Mouse (Mus musculus) midbrain, embryonic 12.5 days (tissue): ENCODE results near the gene Gm39566. TPM values are rescaled to one million over a fixed set of nuclear protein-coding genes. Genes with fewer than 3 reads are reported as not detected.

Experiments used
- ATAC-seq: fragments of 200-750 bp; cut with Nextera tagmentation; 2 replicates; pipeline ENCODE4 v1.8.0; 2017; ENCODE audit warnings: low read depth, moderate TSS enrichment, moderate library complexity; ENCODE audit not compliant: low FRiP score
- H3K27ac ChIP-seq: fragments of 300-500 bp; sonication (generic); replicated peaks from 2 replicates; pipeline ENCODE4 v1.5.1; 2016; ENCODE audit warnings: mild to moderate bottlenecking
- H3K27me3 ChIP-seq: fragments of 300-500 bp; sonication (generic); 2 replicates; pipeline ENCODE4 v1.6.1; 2016; ENCODE audit warnings: mild to moderate bottlenecking
- H3K36me3 ChIP-seq: fragments of 300-500 bp; sonication (generic); 2 replicates; pipeline ENCODE4 v1.6.1; 2016
- H3K4me1 ChIP-seq: fragments of 300-500 bp; sonication (generic); 2 replicates; pipeline ENCODE4 v1.6.1; 2016
- H3K4me2 ChIP-seq: fragments of 300-500 bp; sonication (generic); replicated peaks from 2 replicates; pipeline ENCODE4 v1.6.1; 2016; ENCODE audit warnings: mild to moderate bottlenecking, moderate library complexity
- H3K4me3 ChIP-seq: fragments of 300-500 bp; sonication (generic); 2 replicates; pipeline ENCODE4 v1.5.1; 2016; ENCODE audit warnings: mild to moderate bottlenecking
- H3K9ac ChIP-seq: fragments of 300-500 bp; sonication (generic); replicated peaks from 2 replicates; pipeline ENCODE4 v1.6.1; 2016; ENCODE audit warnings: mild to moderate bottlenecking, moderate library complexity
- H3K9me3 ChIP-seq: fragments of 300-500 bp; sonication (generic); 2 replicates; pipeline ENCODE4 v1.6.1; 2016; ENCODE audit warnings: mild to moderate bottlenecking
- WGBS: fragments of 180-500 bp; shearing (Covaris S2); methylation state at CpG from one replicate; pipeline ENCODE4 v1.1.7; 2016; 5-methylcytosine and 5-hydroxymethylcytosine counted together
- polyA plus RNA-seq: library from polyadenylated mRNA; unstranded; fragments of >200 nt; fragmentation: Nextera tagmentation; extraction: Ambion mirVana; gene quantifications from 2 replicates; pipeline ENCODE4 v1.2.1, GENCODE M21; 2016

Gm39566 gene
- polyA plus RNA-seq, 1 experiment from 2014 or later = not detected

DNA sequence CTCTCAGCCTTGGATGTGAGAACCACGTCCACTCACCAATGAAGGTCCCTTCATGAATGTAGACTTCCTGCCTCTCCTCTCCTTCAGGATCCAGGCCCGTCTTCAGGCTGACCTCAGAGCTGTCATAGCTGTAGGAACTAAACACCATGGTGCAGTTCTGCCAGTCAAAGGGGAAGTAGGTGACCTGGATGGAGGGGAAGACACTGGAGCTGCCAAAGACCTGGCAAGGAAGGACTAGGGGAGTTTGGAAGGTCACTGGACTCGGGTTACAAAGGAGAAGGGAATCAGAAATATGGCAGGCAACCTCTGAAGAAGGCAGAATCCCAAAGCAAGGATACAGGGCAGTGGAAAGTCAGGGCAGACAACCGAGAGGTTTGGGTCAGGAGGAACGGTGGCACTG is 21.7 kb downstream of the Gm39566 start:
- Histone ChIP-seq H3K9ac (no peak overlapping the region), H3K9me3 (no peaks in the 10 kb centered on the region), H3K36me3 (no peaks in the 10 kb centered on the region), H3K4me1 (peaks cover 9% of the 10 kb centered on the region), H3K4me2 (no peak overlapping the region), H3K27me3 (peaks cover 43% of the 10 kb centered on the region), H3K27ac (no peak overlapping the region), H3K4me3 (no peak overlapping the region)
- ATAC-seq = no peak
- WGBS = 60% methylated on average over 5 of the region's 5 CpGs

DNA sequence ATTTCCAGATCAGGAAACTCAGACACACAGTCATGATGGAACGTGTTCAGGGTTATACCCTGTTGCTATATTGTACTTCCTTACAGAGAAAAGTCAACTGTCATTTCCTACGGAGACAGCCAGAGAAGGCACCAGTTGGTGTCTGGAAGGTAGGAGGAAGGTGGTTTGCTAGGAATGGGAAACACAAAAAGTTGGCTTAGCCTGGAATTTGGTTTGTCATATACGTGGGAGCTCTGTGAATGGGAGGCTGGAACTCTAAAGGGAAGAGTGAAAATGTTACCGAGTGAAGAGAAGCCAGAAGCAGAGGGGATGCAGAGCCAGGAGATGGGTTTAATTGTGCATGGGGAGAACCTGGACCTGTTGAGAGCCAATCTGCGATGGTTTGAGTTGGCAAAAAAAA is 23.7 kb downstream of the Gm39566 start:
- H3K4me3 ChIP-seq = no peak overlapping the region
- H3K9ac ChIP-seq = no peak overlapping the region
- no peak overlapping the region for H3K4me2 ChIP-seq
- ATAC-seq = no peak
- no peak overlapping the region for H3K27ac ChIP-seq
- H3K27me3 ChIP-seq = peaks cover 25% of the 10 kb centered on the region
- WGBS = 77% methylated on average over 5 of the region's 5 CpGs
- no peaks in the 10 kb centered on the region for H3K9me3 ChIP-seq
- H3K4me1 ChIP-seq = peaks cover 9% of the 10 kb centered on the region
- no peaks in the 10 kb centered on the region for H3K36me3 ChIP-seq

DNA sequence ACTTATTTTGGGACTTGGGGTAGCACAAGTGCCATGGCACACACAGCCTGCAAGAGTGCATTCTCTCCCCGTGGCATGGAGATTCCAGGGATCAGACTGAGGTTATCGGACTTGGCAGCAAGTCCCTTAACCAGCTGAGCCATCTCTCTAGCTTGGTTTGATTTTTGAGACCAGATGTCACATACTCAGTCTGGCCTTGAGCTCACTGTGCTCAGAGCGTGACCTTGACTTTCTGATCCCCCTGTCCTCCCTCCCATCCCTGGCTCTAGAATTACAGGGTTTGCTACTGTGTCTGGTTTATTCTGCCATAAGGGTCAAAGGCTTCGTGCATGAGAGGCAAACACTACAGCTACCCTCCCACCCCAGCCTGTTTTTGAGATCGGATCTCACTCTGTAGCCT is 25.7 kb downstream of the Gm39566 start:
- Histone ChIP-seq H3K9ac (no peak overlapping the region), H3K4me1 (no peaks in the 10 kb centered on the region), H3K27ac (no peak overlapping the region), H3K27me3 (peaks cover 16% of the 10 kb centered on the region), H3K4me3 (no peak overlapping the region), H3K36me3 (no peaks in the 10 kb centered on the region), H3K9me3 (no peaks in the 10 kb centered on the region), H3K4me2 (no peak overlapping the region)
- ATAC-seq = no peak
- WGBS = 69% methylated on average over 5 of the region's 5 CpGs

DNA sequence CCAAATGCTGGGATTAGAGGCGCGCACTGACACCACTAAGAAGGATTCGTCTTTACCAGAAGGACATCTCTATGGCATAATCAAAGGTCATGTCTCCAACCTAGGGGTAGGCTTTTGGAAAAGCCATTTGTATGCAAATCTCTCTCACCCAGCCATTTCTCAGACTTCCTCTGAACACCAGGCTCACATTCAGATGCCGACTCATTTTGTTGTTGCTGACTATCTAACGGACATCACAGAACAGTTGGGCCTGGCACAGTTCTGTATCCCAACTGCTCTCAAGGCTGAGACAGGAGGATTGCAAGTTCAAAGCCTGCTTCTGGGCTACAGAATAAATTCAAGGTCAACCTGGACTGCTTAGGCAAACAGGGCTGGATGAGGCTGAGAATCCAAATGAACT is 27.8 kb downstream of the Gm39566 start:
- Histone ChIP-seq H3K9ac (no peak overlapping the region), H3K4me2 (no peak overlapping the region), H3K9me3 (no peaks in the 10 kb centered on the region), H3K36me3 (no peaks in the 10 kb centered on the region), H3K27ac (no peak overlapping the region), H3K4me3 (no peak overlapping the region), H3K27me3 (peaks cover 3% of the 10 kb centered on the region), H3K4me1 (no peaks in the 10 kb centered on the region)
- WGBS = 84% methylated on average over 5 of the region's 5 CpGs
- ATAC-seq = no peak

DNA sequence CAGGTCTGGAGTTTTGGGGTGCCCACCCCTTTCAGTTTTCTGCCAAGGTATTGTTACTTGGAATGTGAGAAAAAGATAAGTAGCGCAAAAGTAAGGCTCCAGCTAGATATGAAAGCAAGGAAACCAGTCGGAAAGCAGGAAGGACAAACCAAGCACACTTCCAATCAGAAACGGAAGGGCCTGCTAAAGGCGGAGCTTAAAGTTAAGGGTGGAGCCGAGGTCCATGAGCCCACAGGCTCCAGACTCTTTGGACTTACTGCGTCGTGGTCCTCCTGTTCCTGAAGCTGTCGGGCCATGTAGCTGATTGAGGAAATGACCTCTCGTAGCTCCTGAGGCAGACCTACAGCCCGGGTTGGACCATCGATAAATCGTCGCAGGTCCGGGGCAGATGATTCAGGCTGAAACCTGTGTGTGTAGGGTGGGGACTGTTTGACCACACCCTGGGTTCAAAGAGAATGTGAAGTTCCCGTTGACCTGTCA is 30.3 kb downstream of the Gm39566 start:
- no peak for ATAC-seq
- no peak overlapping the region for H3K4me2 ChIP-seq
- no peak overlapping the region for H3K9ac ChIP-seq
- H3K4me3 ChIP-seq = no peak overlapping the region
- H3K4me1 ChIP-seq = no peaks in the 10 kb centered on the region
- no peaks in the 10 kb centered on the region for H3K9me3 ChIP-seq
- peaks cover 3% of the 10 kb centered on the region for H3K27me3 ChIP-seq
- H3K27ac ChIP-seq = no peak overlapping the region
- H3K36me3 ChIP-seq = no peaks in the 10 kb centered on the region
- 51% methylated on average over 15 of the region's 15 CpGs for WGBS

DNA sequence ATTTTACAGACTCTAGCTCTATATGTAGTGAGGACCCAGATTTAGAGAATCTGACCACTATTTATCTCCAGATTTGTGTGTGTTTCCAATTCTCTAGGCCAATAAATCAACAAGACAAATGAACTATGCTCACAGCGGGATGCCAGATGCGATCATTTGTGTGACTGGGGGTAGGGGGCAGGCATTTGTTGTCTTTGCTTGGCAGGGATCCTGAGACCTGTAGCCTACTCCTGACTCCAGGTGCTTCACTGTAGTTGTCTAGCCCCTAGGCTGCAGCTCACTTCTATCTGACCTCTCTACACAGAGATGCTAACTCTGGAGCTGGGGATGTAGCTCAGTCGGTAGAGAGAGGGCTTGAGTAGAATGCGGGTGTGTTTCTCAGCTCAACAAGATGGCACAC is 33.3 kb downstream of the Gm39566 start:
- Histone ChIP-seq H3K4me2 (no peak overlapping the region), H3K9ac (no peak overlapping the region), H3K27me3 (peaks cover 15% of the 10 kb centered on the region), H3K9me3 (no peaks in the 10 kb centered on the region), H3K27ac (no peak overlapping the region), H3K4me1 (no peaks in the 10 kb centered on the region), H3K4me3 (no peak overlapping the region), H3K36me3 (no peaks in the 10 kb centered on the region)
- 58% methylated on average over 4 of the region's 4 CpGs for WGBS
- ATAC-seq = no peak

DNA sequence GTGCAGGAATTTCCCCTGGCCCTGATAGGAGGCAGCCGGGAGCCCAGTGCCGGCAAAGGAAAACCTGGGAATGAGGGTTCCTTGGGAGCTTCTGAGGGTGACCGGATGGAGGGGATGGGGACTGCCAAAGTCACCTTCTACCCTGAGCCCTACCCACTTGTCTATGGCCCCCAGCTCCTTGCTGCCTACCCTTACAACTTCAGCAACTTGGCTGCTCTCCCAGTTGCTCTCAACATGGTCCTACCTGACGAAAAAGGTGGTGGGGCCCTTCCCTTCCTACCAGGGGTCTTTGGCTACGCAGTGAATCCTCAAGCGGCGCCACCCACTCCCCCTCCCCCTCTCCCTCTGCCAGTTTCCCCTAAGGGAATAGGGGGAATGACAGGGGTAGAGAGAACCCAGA is 36.1 kb downstream of the Gm39566 start:
- Histone ChIP-seq H3K27ac (no peak overlapping the region), H3K4me2 (no peak overlapping the region), H3K4me1 (no peaks in the 10 kb centered on the region), H3K36me3 (0 out of 2 replicates have a peak, but pooled peaks cover 4% of the 10 kb centered on the region), H3K27me3 (peaks cover 21% of the 10 kb centered on the region), H3K9ac (no peak overlapping the region), H3K4me3 (no peak overlapping the region), H3K9me3 (no peaks in the 10 kb centered on the region)
- ATAC-seq = no peak
- WGBS = 49% methylated on average over 7 of the region's 7 CpGs

DNA sequence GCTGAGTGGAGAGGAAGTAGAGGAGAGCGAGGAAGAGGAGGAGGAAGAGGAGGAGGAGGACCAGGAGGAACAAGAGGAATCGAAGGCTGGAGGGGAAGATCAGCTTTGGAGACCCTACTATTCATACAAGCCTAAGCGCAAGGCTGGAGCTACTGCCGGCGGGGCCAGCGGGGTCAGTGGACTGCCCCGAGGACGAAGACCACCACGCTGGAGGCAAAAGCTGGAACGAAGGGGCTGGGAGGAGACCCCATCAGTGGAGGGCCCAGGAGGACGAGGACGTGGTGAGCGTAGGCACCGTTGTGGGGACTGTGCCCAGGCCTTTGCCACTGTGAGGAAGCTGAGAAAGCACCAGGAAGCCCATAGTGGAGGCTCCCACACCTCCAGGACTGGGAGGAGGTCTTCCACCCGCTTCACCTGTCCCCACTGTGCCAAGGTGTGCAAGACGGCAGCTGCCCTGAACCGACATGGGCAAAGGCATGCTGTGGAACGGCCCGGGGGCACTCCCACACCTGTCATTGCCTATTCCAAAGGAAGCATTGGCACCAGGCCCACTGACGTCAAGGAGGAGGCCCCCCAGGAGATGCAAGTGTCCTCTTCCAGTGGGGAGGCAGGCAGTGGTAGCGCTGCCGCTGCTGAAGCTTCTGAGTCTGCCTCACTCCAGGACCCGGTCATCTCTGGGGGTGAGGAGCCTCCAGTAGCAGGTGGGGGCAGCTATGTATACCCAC is 36.7 kb downstream of the Gm39566 start:
- 0 out of 2 replicates have a peak, but pooled peaks cover 4% of the 10 kb centered on the region for H3K36me3 ChIP-seq
- no peak for ATAC-seq
- H3K4me2 ChIP-seq = no peak overlapping the region
- no peak overlapping the region for H3K4me3 ChIP-seq
- no peaks in the 10 kb centered on the region for H3K9me3 ChIP-seq
- no peak overlapping the region for H3K27ac ChIP-seq
- no peaks in the 10 kb centered on the region for H3K4me1 ChIP-seq
- H3K27me3 ChIP-seq = peaks cover 21% of the 10 kb centered on the region
- no peak overlapping the region for H3K9ac ChIP-seq
- 73% methylated on average over 23 of the region's 23 CpGs for WGBS

DNA sequence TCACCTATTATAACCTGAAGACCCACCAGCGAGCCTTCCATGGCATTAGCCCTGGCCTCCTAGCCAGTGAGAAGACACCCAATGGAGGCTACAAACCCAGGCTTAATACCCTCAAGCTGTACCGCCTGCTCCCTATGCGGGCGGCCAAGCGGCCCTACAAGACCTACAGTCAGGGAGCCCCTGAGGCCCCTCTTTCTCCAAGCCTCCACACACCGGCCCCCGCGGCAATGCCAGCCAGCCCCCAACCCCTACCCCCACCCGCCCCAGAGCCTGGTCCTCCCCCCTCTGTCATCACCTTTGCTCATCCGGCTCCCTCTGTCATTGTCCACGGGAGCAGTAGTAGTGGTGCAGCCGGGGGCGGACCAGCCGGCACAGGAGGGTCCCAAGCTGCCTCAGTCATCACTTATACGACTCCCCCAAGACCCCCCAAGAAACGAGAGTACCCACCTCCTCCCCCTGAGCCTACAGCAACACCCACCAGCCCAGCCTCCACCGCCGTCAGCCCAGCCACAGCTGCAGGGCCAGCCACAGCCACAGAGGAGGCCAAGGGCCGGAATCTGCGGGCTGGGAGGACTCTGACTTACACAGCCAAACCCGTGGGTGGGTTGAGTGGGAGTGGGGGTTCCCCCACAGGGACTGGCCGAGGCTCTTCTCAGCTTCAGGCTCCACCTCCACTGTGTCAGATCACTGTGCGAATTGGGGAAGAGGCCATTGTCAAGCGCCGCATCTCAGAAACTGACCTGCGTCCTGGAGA is 37.4 kb downstream of the Gm39566 start:
- Histone ChIP-seq H3K27ac (no peak overlapping the region), H3K4me1 (no peaks in the 10 kb centered on the region), H3K36me3 (0 out of 2 replicates have a peak, but pooled peaks cover 4% of the 10 kb centered on the region), H3K27me3 (peaks cover 21% of the 10 kb centered on the region), H3K4me2 (no peak overlapping the region), H3K9ac (no peak overlapping the region), H3K9me3 (no peaks in the 10 kb centered on the region), H3K4me3 (no peak overlapping the region)
- WGBS = 70% methylated on average over 24 of the region's 26 CpGs
- ATAC-seq = no peak

DNA sequence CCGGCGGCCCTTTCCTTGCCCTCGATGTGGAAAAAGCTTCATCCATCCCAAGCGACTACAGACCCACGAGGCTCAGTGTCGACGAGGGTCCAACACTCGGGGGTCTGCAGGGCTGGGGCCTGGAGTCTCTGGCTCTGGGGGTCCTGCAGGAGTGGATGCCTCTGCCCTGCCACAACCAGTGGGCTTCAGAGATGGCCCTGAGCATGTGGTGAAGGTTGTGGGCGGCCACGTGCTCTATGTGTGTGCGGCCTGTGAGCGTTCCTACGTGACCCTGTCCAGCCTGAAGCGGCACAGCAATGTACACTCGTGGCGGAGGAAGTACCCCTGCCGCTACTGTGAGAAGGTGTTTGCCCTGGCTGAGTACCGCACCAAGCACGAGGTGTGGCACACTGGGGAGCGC is 38.6 kb downstream of the Gm39566 start:
- ATAC-seq = no peak
- Histone ChIP-seq H3K4me2 (no peak overlapping the region), H3K9ac (no peak overlapping the region), H3K4me3 (no peak overlapping the region), H3K9me3 (no peaks in the 10 kb centered on the region), H3K4me1 (no peaks in the 10 kb centered on the region), H3K36me3 (0 out of 2 replicates have a peak, but pooled peaks cover 4% of the 10 kb centered on the region), H3K27ac (no peak overlapping the region), H3K27me3 (peaks cover 21% of the 10 kb centered on the region)
- WGBS = 86% methylated on average over 20 of the region's 20 CpGs

DNA sequence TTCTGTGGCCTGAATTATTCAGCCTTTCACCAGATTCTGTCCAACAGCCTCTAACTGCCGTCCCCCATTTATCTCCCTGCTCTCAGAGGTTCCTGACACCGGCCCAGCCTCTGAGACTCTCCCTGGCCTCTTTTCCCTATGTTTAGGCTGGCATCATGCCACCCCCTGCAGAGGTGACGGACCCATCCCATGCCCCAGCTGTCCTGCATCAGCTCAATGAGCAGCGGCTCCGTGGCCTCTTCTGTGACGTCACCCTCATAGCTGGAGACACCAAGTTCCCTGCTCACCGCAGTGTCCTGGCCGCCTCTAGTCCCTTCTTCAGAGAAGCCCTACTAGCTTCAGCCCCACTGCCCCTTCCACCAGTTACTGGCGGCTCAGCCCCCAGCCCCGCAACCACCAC is 39.4 kb downstream of the Gm39566 start:
- H3K9me3 ChIP-seq = no peaks in the 10 kb centered on the region
- H3K4me1 ChIP-seq = no peaks in the 10 kb centered on the region
- peaks cover 21% of the 10 kb centered on the region for H3K27me3 ChIP-seq
- WGBS = 68% methylated on average over 10 of the region's 10 CpGs
- no peak for ATAC-seq
- H3K9ac ChIP-seq = no peak overlapping the region
- no peak overlapping the region for H3K4me2 ChIP-seq
- no peak overlapping the region for H3K4me3 ChIP-seq
- 0 out of 2 replicates have a peak, but pooled peaks cover 4% of the 10 kb centered on the region for H3K36me3 ChIP-seq
- no peak overlapping the region for H3K27ac ChIP-seq

DNA sequence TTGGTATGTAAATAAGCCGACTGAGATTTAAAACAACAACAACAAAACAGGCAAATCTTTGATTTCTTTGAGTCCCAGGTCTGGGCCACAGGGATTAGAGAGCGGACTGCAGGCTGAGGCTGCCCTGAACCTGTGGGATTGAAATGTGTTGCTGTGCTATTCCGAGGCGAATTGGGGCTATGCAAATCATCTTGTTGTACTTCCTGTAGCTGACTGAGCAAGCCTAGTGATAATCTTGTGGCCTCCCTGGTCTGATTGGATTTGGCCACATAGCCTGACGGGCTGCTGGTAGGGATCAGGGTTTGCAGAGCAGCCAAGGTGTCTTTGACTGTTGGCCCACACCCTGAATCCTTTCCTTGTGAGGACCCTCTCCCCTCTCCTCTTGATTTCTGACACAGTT is 40.1 kb downstream of the Gm39566 start:
- Histone ChIP-seq H3K27me3 (peaks cover 21% of the 10 kb centered on the region), H3K27ac (no peak overlapping the region), H3K9ac (no peak overlapping the region), H3K4me1 (no peaks in the 10 kb centered on the region), H3K9me3 (no peaks in the 10 kb centered on the region), H3K36me3 (0 out of 2 replicates have a peak, but pooled peaks cover 4% of the 10 kb centered on the region), H3K4me3 (no peak overlapping the region), H3K4me2 (no peak overlapping the region)
- 63% methylated on average over 5 of the region's 5 CpGs for WGBS
- no peak for ATAC-seq
